Mouse (Mus musculus): Measurements from ENCODE around the gene Tmem86b. TPM values are rescaled to one million over a fixed set of nuclear protein-coding genes. Genes with fewer than 3 reads are reported as not detected.
"Not testable (repeated sequence)": the region's sequence is repeated elsewhere in the genome, so short reads cannot be mapped to it uniquely, and the experiment has no call there.

Tmem86b gene
- total RNA-seq, 2 experiments from 2014 or later = 12.5 to 14.8 TPM

- DNase-seq; intact Hi-C loops (cut with DNase I): not testable (repeated sequence)
Measured at GRCm38 (mm10) chr7:4581481-4581880, 49.7 kb downstream of the Tmem86b start.

Small RNA genes within 50 kb of the gene (microRNA-seq; reads per million reads assigned to microRNA genes)
- not detected for gene Gm23577

Other genes starting within 250 kb of the Tmem86b start
- not detected for gene Gp6, start 233.7 kb downstream of the Tmem86b start, total RNA-seq (2021)
- 10 to 100 TPM; 42.4 to 45.0 TPM for gene Rdh13, start 185.8 kb downstream of the Tmem86b start, total RNA-seq (2021)
- 1 to 10 TPM; 5.1 to 8.0 TPM for gene Eps8l1, start 170.7 kb downstream of the Tmem86b start, total RNA-seq (2021)
- 100 to 1,000 TPM; 123 to 135 TPM for gene Ppp1r12c, start 129.7 kb downstream of the Tmem86b start, total RNA-seq (2021)
- 1 to 10 TPM in 1 of 2 experiments, under 1 TPM in 1; 0.89 to 1.0 TPM for gene Tnnt1, start 115.0 kb downstream of the Tmem86b start, total RNA-seq (2021)
- gene Tnni3, start 107.2 kb downstream of the Tmem86b start, total RNA-seq (2021) = 1 to 10 TPM; 1.8 to 2.0 TPM
- gene Dnaaf3, start 99.0 kb downstream of the Tmem86b start, total RNA-seq (2021) = under 1 TPM; 0.50 to 0.77 TPM
- gene Syt5, start 83.9 kb downstream of the Tmem86b start, total RNA-seq (2021) = 100 to 1,000 TPM; 205 to 208 TPM
- 1 to 10 TPM; 1.7 to 2.1 TPM for gene Ptprh, start 27.4 kb downstream of the Tmem86b start, total RNA-seq (2021)
- gene Ppp6r1, start 27.6 kb upstream of the Tmem86b start, total RNA-seq (2021) = 10 to 100 TPM; 87.9 to 89.1 TPM
- 100 to 1,000 TPM in 1 of 2 experiments, 10 to 100 TPM in 1; 99.7 to 111 TPM for gene Hspbp1, start 53.6 kb upstream of the Tmem86b start, total RNA-seq (2021)
- gene Brsk1, start 59.2 kb upstream of the Tmem86b start, total RNA-seq (2021) = 100 to 1,000 TPM; 258 to 262 TPM
- not detected for gene Tmem150b, start 93.8 kb upstream of the Tmem86b start, total RNA-seq (2021)
- gene Kmt5c, start 108.7 kb upstream of the Tmem86b start, total RNA-seq (2021) = 10 to 100 TPM; 53.2 to 58.9 TPM
- 1 to 10 TPM; 7.3 to 8.8 TPM for gene Cox6b2, start 121.7 kb upstream of the Tmem86b start, total RNA-seq (2021)
- gene Fam71e2, start 139.9 kb upstream of the Tmem86b start, total RNA-seq (2021) = not detected
- 1 to 10 TPM in 1 of 2 experiments, under 1 TPM in 1; 0.82 to 1.2 TPM for gene Il11, start 151.4 kb upstream of the Tmem86b start, total RNA-seq (2021)
- gene Tmem190, start 151.5 kb upstream of the Tmem86b start, total RNA-seq (2021) = not detected
- 1 to 10 TPM; 5.5 to 6.0 TPM for gene Tmem238, start 158.2 kb upstream of the Tmem86b start, total RNA-seq (2021)
- gene Rpl28, start 161.5 kb upstream of the Tmem86b start, total RNA-seq (2021) = 100 to 1,000 TPM; 603 to 645 TPM
- gene Ube2s, start 181.2 kb upstream of the Tmem86b start, total RNA-seq (2021) = 100 to 1,000 TPM; 176 to 203 TPM
- 100 to 1,000 TPM; 112 to 126 TPM for gene Shisa7, start 213.3 kb upstream of the Tmem86b start, total RNA-seq (2021)
- 1 to 10 TPM; 1.2 to 1.9 TPM for gene Isoc2b, start 238.8 kb upstream of the Tmem86b start, total RNA-seq (2021)
- 1 to 10 TPM; 6.2 to 6.5 TPM for gene Isoc2a, start 245.7 kb upstream of the Tmem86b start, total RNA-seq (2021)